Mouse (Mus musculus) MN1 (cell line): Measurements from ENCODE around the gene Muc3a.

Experiments
- DNase-seq: peaks from one replicate; pipeline ENCODE4 v3.0.0-alpha.2; 2016; ENCODE audit warnings: low spot score

Muc3a gene

GRCm38 (mm10) chr5:137212289-137212688 is at the start of gene Muc3a:
TSS of gene Muc3a (minus strand) at chr5:137212389.
- DNase-seq: no peak

- DNase-seq: no peak
Measured at GRCm38 (mm10) chr5:137211114-137211829, 917 bp downstream of the Muc3a start.

- DNase-seq: no peak
Measured at GRCm38 (mm10) chr5:137210689-137211088, 1.5 kb downstream of the Muc3a start.

- no peak for DNase-seq
Measured at GRCm38 (mm10) chr5:137205301-137205700, 6.9 kb downstream of the Muc3a start.

- no peak for DNase-seq
Measured at GRCm38 (mm10) chr5:137194488-137195120, 17.6 kb downstream of the Muc3a start.

- no peak for DNase-seq
Measured at GRCm38 (mm10) chr5:137193279-137193952, 18.8 kb downstream of the Muc3a start.

- no peak for DNase-seq
Measured at GRCm38 (mm10) chr5:137189326-137189725, 22.9 kb downstream of the Muc3a start.

GRCm38 (mm10) chr5:137185362-137185761 is 26.8 kb downstream of the Muc3a start:
- DNase-seq: no peak

- DNase-seq: no peak
Measured at GRCm38 (mm10) chr5:137179646-137180374, 32.4 kb downstream of the Muc3a start.

- no peak for DNase-seq
Measured at GRCm38 (mm10) chr5:137173967-137174366, 38.2 kb downstream of the Muc3a start.

- no peak for DNase-seq
Measured at GRCm38 (mm10) chr5:137172591-137172990, 39.6 kb downstream of the Muc3a start.

- no peak for DNase-seq
Measured at GRCm38 (mm10) chr5:137171478-137171877, 40.7 kb downstream of the Muc3a start.

- no peak for DNase-seq
Measured at GRCm38 (mm10) chr5:137170836-137171380, 41.3 kb downstream of the Muc3a start.

- DNase-seq: no peak
Measured at GRCm38 (mm10) chr5:137167539-137167938, 44.6 kb downstream of the Muc3a start.

- DNase-seq: no peak
Measured at GRCm38 (mm10) chr5:137166012-137166411, 46.2 kb downstream of the Muc3a start.

GRCm38 (mm10) chr5:137161853-137162252 is 50.3 kb downstream of the Muc3a start:
- no peak for DNase-seq

GRCm38 (mm10) chr5:137159461-137159860 is 52.7 kb downstream of the Muc3a start:
- no peak for DNase-seq
